Comparison of ENCODE assay signal across 7 mouse cellular contexts in the genomic region with DNA sequence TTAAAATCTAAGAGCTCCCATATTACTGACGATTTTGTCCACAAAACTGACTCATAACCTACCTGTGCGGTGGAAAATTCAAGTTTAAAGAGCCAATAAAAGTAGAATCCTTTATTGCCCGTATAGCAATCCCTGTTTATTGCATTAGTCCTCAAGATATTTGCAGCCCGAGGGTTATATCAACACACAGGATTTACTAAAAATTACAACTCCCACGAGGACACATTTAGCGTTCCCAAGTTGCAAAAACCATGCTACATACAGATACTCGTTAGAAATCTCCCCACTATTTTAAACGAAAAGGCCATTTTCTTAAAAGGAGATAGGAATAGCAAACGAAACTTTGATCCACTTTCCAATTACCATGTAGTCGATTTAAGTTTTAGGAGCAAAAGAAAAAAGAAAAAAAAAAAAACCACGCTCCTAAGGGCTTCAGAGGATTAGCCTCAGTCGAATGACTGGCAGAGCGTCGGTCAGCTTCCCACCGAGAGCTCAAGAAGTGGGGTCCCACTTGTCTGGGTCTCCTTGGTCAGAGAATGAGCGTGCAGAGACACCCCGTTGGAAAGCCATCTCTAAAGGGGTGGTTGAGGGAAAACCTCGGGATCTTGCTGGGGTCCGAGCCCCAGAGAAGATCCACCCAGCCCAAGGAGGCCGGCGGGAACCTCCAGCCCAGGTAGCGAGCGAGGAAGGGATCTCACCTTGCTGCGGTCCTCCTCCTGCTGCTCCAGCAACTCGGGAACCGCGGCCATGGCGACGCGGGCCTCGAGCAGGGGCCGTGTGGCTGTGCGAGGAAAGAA. TPM values are rescaled to one million over a fixed set of nuclear protein-coding genes. Genes with fewer than 3 reads are reported as not detected.
DNase-seq lines count a peak whose midpoint lies in the region; ATAC-seq and TF ChIP-seq lines count a peak whose summit lies in the region.

No protein-coding gene starts in this region.

- H3K4me2 ChIP-seq in lung, embryonic 16.5 days (ENCODE audit: low read depth, low read length), result peak overlapping the region; percentile 72
- peak overlapping the region; percentile 64 for H3K4me2 ChIP-seq in embryonic facial prominence, embryonic 12.5 days (replicated peaks)
- peak overlapping the region; percentile 80 for H3K4me2 ChIP-seq in intestine, postnatal 0 days (replicated peaks; ENCODE audit: low read depth)

- H3K9me3 ChIP-seq in lung, embryonic 16.5 days (ENCODE audit: control insufficient read depth, low read length), result no peaks in the 10 kb centered on the region
- no peaks in the 10 kb centered on the region for H3K9me3 ChIP-seq in embryonic facial prominence, embryonic 12.5 days
- H3K9me3 ChIP-seq in intestine, postnatal 0 days (ENCODE audit: control insufficient read depth), result no peaks in the 10 kb centered on the region

- peak overlapping the region; percentile 92 for H3K4me3 ChIP-seq in lung, embryonic 16.5 days (ENCODE audit: low read length)
- peak overlapping the region; percentile 90 for H3K4me3 ChIP-seq in embryonic facial prominence, embryonic 12.5 days
- peak overlapping the region; percentile 61 for H3K4me3 ChIP-seq in intestine, postnatal 0 days (ENCODE audit: low read depth, low read length)
- peak overlapping the region; percentile 95 for H3K4me3 ChIP-seq in olfactory bulb, adult 2 months (ENCODE audit: insufficient read depth, low read depth, low read length)

- peaks cover 47% of the 10 kb centered on the region for H3K4me1 ChIP-seq in lung, embryonic 16.5 days (replicated peaks; ENCODE audit: control insufficient read depth, insufficient read depth, low read length)
- peaks cover 25% of the 10 kb centered on the region for H3K4me1 ChIP-seq in embryonic facial prominence, embryonic 12.5 days
- peaks cover 9% of the 10 kb centered on the region for H3K4me1 ChIP-seq in intestine, postnatal 0 days (replicated peaks; ENCODE audit: control insufficient read depth, insufficient read depth, low read length)
- H3K4me1 ChIP-seq in olfactory bulb, adult 2 months (ENCODE audit: control insufficient read depth, insufficient read depth, low read length), result peaks cover 6% of the 10 kb centered on the region; the same call in 1 of the 2 replicates

- peak overlapping the region; percentile 94 for H3K9ac ChIP-seq in lung, embryonic 16.5 days (ENCODE audit: low read length)
- H3K9ac ChIP-seq in embryonic facial prominence, embryonic 12.5 days, result peak overlapping the region; percentile 97
- peak overlapping the region; percentile 79 for H3K9ac ChIP-seq in intestine, postnatal 0 days (ENCODE audit: low read depth, low read length)

- no peak for TF ChIP-seq CTCF in intestine, postnatal 0 days (IDR thresholded peaks at IDR 0.05; ENCODE audit: low read depth)
- TF ChIP-seq CTCF in olfactory bulb, adult 2 months (IDR thresholded peaks at IDR 0.05; ENCODE audit: insufficient read depth, low read depth, low read length), result no peak

- WGBS in lung, embryonic 16.5 days, result 0% methylated on average over 28 of the region's 33 CpGs
- under 1% methylated on average over 27 of the region's 33 CpGs for WGBS in embryonic facial prominence, embryonic 12.5 days
- WGBS in intestine, postnatal 0 days, result under 1% methylated on average over 28 of the region's 33 CpGs
- WGBS in olfactory bulb, adult 2 months, result under 1% methylated on average over 33 of the region's 33 CpGs

- DNase-seq in lung, postnatal 4 days, result no peak
- no peak for DNase-seq in cerebellum, adult 11-12 months
- DNase-seq in cerebellum, adult 9-10 months, result no peak

- H3K27ac ChIP-seq in lung, embryonic 16.5 days (ENCODE audit: low read length), result peak overlapping the region; percentile 98
- H3K27ac ChIP-seq in embryonic facial prominence, embryonic 12.5 days, result peak overlapping the region; percentile 94
- H3K27ac ChIP-seq in intestine, postnatal 0 days (ENCODE audit: low read depth, low read length), result peak overlapping the region; percentile 97
- H3K27ac ChIP-seq in olfactory bulb, adult 2 months (ENCODE audit: insufficient read depth, low read depth, low read length), result peak overlapping the region; percentile 79

- peak; percentile 5; the same call in 1 of the 2 replicates for ATAC-seq in lung, embryonic 16.5 days (ENCODE audit: low read depth)
- no peak for ATAC-seq in embryonic facial prominence, embryonic 12.5 days (ENCODE audit: insufficient number of reproducible peaks, insufficient read depth, low FRiP score, low TSS enrichment)
- peak; percentile 0; the same call in 1 of the 2 replicates for ATAC-seq in intestine, postnatal 0 days

- no peak for TF ChIP-seq POLR2A in olfactory bulb, adult 2 months (IDR thresholded peaks at IDR 0.05; ENCODE audit: insufficient read depth, low read depth, low read length)

- H3K27me3 ChIP-seq in lung, embryonic 16.5 days (ENCODE audit: control insufficient read depth, insufficient read depth, low read depth, low read length), result no peaks in the 10 kb centered on the region
- no peaks in the 10 kb centered on the region for H3K27me3 ChIP-seq in embryonic facial prominence, embryonic 12.5 days
- H3K27me3 ChIP-seq in intestine, postnatal 0 days (replicated peaks; ENCODE audit: control insufficient read depth, insufficient read depth, low read length), result no peaks in the 10 kb centered on the region

- no peaks in the 10 kb centered on the region for H3K36me3 ChIP-seq in lung, embryonic 16.5 days (ENCODE audit: control insufficient read depth, insufficient read depth, low read length)
- no peaks in the 10 kb centered on the region for H3K36me3 ChIP-seq in embryonic facial prominence, embryonic 12.5 days
- no peaks in the 10 kb centered on the region; the same call in 1 of the 2 replicates for H3K36me3 ChIP-seq in intestine, postnatal 0 days (ENCODE audit: control insufficient read depth, insufficient read depth)

RNA-seq across cellular contexts. Expression of gene Mgme1, which starts 0.6 kb away (rescaled TPM):
- polyA plus RNA-seq in lung, embryonic 16.5 days (2015; fragmentation: Nextera tagmentation; extraction: Ambion mirVana), result 21.8 and 22.6 TPM in 2 replicates
- polyA plus RNA-seq in embryonic facial prominence, embryonic 12.5 days (2016; fragmentation: Nextera tagmentation; extraction: Ambion mirVana), result 19.4 and 19.8 TPM in 2 replicates
- 8.8 and 9.6 TPM in 2 replicates for polyA plus RNA-seq in intestine, postnatal 0 days (2015; fragmentation: Nextera tagmentation; extraction: Ambion mirVana)
- not detected in 2 replicates for polyA plus RNA-seq in olfactory bulb, adult 2 months (2012; ENCODE audit: insufficient read depth, insufficient read length, low replicate concordance, missing spikeins)

RNA-seq across cellular contexts. Expression of gene Snx5, which starts 0.8 kb away (rescaled TPM):
- polyA plus RNA-seq in lung, embryonic 16.5 days (2015; fragmentation: Nextera tagmentation; extraction: Ambion mirVana), result 101 and 103 TPM in 2 replicates
- 132 and 140 TPM in 2 replicates for polyA plus RNA-seq in embryonic facial prominence, embryonic 12.5 days (2016; fragmentation: Nextera tagmentation; extraction: Ambion mirVana)
- 116 and 123 TPM in 2 replicates for polyA plus RNA-seq in intestine, postnatal 0 days (2015; fragmentation: Nextera tagmentation; extraction: Ambion mirVana)
- polyA plus RNA-seq in olfactory bulb, adult 2 months (2012; ENCODE audit: insufficient read depth, insufficient read length, low replicate concordance, missing spikeins), result not detected in 2 replicates
